Mouse (Mus musculus) right cerebral cortex, adult 2 months (tissue): ENCODE data around the gene Lhx4.

Experiments used
- DNase-seq, 2 experiments: peaks; one replicate each; pipeline ENCODE4 v3.0.0; 2021 to 2022; ENCODE audit warnings: low spot score in 2 of 2

The Lhx4 gene

DNA sequence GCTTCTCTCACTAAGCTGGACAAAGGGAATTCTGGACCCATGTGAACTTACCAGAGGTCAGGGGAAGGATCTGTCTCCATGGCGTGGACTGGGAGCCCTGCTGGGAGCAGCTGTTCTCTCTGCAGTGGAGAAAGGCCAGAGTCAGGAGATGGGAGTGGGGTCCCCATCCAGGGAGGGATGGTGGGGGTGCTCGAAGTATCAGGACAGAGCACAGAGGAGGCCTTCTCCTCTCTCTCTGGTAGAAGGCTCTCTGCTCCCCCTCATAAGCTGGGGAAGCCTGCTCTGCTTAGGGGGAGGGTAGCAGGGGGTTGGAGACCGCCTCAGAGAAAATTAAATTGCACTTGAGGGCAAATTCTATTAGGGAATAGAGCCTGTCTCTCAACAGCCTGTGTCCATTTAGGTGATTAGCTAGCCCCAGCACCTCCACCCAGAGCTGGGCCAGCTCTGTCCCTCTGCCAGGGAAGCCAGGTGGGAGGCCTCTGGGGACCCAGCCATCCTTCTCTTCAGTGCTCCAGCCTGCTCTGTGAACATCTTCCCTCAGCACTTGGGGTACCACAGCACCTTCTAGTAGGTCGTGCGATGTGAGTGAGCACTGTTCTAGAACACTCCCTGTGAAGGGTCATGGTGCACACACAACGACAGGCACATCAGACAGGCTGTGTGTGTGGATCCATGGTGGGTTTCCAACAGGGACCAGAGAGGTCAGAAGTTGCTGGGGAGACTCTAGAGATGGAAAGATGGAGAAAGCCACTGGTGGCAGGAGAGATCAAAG lies at the start of gene Lhx4:
Lhx4 (minus strand) TSS at position 201 of the 772 bp plus-strand sequence.
- DNase-seq: no peak

DNA sequence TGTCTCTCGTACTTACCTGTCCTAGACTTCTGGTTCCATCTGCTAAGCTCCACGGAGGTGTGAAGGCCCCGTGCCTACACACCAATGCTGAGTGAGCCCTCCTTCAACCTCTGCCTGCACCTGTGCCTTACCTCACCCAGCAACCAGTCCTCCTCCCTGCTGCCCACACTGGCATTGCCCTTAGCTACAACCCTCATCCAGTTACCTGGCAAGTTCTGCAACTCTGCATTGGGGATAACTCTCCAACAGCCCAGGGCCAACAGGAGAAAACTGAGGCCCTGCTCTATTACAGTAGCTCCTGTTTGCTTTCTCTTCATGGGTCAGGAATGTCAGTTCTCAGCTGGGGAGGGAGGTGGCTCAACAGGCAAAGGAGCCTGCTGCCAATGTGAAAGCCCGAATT lies 46.5 kb upstream of the Lhx4 start:
- no peak for DNase-seq

DNA sequence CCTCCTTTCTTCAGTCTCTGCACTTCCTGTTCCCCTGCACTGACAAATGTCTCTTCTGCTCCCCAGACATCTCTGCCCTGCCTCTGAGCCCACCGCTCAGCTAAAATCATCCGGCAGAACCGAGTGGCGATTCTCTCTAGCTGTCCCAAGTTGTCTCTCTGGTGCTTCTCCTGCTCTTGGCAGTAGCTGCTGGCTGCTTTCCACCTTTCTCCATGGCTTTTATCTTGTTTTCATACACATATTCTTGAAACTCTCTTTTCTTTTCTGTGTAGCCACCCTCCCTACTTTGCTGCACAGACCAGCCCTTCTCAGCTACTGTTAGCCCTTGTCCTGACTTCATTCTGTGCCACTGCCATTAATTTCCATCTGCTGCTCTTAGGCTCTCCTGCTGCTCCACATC lies 45.9 kb upstream of the Lhx4 start:
- no peak for DNase-seq

DNA sequence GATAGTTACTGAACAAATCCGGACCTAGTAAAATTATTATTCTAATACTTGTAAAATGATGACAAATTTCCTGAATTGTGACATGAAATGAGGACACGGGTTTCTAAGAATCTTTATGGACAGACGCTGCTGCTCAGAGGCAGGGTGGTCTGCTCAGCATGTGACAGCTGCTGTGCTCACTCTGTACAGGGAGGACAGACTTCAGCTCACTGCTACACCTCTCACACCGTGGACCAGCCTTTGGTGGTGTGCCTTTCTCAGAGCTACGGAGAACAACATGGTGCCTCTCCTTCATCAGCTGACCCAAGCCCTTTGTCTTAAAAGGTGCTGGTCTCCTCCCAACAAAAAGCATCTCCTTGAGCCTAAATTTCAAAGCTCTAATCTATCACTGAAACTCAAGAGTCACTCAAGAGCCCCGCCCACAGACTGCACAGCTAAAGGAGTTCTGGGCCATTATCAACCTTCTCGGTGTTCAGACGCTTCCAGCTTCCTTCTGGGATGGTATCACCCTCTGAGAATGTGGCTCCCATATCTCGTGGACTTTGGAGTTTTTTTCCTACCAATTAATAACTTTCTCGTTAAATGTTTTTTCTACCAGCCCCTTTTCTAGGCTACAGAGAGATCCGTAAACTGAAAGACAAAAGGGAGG lies 45.4 kb upstream of the Lhx4 start:
- no peak for DNase-seq

DNA sequence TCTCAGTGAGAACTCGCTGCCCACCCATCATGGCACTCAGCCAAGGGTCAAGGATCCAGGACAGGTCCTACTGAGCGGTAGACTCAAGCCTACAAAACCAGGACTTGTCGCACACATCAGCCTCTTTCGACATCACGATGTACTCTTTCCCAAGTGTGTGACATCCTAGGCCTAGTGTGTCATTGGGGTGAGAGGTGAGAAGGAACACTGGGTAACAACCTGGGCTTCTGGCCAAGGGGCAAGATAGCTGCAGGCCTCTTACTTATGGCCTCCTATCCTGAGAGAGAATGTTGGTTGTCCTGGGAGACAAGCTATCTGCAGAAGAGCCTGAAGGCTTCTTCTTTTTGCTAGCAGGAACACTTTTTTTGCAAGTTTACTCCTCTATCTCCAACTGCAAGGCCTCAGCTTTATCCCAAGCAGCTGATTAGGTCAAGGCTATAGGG lies 44.3 kb upstream of the Lhx4 start:
- no peak for DNase-seq

DNA sequence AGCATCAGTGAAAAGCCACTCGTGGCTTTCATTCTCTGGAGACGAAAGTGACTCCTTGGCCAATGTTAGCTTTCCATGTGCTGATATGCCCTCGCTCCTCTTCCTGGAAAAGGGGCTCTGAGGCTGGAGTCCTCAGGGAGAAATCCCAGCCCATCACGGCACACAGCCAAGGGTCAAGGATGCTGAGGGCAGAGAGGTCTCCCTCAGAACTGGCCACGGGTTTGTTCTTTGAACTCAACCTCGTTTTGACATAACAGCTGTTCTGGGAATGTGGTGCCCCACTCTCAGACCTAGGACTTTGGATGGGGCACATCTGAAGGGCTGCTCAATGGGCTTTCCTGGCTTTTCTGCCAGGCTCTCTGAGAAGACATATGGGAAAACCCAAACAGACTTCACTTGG lies 43.4 kb upstream of the Lhx4 start:
- DNase-seq: no peak

DNA sequence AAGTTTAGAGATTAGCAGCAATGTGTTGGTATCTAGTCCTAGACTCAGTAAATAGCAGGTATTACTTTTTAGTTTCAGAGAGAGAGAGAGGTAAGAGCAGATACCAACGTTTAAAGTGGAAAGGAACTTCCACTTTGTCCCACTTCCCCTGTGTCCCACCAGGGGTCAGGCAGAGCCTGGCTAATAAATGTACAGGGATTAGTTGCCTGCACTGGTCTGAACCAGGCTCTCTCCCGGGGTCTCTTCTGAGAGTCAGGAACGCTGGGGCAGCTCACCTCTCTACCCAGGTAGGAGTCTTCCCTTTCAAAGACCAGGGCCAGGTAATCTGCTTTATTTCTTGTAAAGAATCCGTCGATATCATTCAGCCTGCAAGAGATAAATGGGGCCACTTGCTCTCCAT lies 40.4 kb upstream of the Lhx4 start:
- no peak for DNase-seq

DNA sequence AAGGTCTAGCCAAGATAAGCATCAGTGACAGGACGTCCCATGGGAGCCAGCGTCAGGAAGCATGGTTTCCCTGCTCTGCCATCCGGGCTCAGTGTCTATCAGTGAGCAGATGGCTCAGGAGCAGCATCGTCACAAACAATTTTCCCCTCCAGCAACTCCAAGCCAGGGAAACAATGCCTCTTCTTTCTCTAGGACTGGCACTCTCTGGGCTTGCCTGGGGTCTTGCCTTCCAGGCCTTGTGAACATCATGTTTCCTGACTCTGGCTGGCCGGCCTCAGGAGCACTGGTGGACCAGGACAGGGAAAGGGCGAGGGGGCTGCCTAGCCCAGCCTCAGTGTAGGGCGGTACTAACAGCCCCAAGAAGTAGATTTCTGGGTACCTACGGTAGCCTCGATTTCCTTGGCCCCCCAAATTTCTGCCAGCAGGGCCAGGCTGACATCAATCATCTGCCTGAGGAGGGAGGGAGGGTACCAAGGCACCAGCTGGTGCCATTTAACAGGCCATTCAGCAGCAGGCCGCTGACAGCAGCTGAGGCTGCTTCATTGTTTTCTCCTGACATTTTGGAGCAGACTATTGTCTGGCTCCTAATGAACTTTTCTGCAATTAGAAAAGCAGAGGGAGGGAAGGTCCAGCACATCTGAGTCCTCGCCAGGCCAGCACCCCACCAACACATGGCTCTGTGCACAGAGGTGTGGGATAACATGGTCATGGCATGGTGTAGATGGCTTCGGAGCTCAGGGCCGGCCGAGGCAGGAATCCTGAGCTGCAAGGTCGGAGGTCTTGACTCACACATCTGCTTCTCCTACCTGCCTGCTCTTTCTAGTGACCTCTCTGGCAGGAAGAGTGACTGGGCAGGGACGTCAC lies 38.9 kb upstream of the Lhx4 start:
- no peak for DNase-seq

DNA sequence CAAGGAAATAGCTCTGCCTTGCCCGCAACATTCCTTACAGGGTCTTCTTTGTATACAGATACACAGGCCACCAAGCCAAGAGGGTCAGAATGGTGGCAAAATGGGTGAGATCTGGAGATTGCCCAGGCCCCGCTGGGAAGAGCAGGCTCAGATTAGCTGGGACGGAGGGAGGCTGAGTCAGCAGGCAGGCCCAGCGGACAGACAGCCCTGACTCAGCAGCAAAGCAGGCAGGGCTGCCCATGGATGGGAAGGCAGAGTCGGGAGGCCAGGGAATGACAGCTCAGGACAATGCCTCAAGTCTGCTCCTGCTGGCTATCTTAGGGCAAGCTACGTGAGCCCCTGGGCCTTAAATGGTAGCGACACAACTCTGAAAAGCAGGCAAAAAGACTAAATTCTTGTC lies 34.4 kb upstream of the Lhx4 start:
- DNase-seq: no peak

DNA sequence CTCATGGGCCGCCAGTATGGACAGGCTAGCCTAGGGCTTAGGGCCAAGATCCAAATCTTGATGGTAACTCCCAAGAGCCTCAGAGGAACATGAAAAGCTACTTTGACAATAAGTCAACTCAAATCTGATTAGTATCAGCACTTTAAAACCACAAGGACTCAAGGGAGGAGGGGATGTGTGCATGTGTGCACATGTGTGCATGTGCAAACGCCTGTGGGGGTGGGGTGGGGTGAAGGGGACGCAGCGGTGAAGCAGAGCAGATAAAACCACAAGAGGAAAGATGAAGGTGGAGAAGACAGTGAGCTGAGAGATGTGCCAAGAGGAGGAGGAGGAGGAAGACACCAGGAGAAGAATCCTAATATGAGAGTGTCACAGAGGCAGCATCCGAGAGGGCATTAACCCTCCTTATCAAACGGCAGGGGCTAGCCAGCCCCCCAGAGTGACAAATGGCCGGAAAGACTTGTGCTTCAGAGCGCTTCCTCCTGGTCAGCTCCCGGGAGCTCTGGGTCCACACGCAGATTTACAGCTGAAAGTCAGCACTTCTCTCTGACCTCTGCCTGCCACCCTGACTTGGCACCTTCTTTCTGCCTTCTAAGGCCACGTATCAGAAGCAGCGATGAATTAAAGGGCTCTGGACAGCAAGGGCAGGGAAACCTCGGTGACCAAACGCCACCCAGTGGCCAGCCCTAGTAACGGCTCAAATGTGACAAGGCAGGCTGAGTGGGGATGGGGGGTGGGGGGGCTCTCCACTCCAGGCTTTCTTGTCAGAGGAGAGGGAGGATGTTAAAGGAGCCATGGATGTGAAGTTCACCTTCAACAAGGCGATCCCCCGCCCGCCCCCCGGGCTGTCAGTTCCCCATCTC lies 33.1 kb upstream of the Lhx4 start:
- DNase-seq: peak; percentile 51 to 64

DNA sequence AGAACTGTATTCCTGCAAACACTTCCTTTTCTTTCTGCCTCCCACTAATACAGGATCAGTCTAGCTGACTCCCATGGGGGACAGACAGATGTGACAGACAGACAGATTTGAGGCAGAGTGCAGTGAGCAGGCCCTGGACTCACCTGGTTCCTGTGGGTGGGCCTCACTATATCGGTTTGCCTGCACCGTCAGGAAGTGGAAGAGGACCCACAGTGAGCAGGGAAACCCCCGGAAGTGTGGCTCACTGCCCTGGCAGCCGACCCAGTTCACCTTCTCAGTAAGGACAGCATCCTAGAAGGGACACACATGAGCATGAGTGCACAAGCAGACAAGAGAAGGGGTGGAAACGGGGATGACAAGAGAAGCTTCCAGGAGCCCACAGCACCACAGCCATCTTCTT lies 30.9 kb upstream of the Lhx4 start:
- no peak for DNase-seq

DNA sequence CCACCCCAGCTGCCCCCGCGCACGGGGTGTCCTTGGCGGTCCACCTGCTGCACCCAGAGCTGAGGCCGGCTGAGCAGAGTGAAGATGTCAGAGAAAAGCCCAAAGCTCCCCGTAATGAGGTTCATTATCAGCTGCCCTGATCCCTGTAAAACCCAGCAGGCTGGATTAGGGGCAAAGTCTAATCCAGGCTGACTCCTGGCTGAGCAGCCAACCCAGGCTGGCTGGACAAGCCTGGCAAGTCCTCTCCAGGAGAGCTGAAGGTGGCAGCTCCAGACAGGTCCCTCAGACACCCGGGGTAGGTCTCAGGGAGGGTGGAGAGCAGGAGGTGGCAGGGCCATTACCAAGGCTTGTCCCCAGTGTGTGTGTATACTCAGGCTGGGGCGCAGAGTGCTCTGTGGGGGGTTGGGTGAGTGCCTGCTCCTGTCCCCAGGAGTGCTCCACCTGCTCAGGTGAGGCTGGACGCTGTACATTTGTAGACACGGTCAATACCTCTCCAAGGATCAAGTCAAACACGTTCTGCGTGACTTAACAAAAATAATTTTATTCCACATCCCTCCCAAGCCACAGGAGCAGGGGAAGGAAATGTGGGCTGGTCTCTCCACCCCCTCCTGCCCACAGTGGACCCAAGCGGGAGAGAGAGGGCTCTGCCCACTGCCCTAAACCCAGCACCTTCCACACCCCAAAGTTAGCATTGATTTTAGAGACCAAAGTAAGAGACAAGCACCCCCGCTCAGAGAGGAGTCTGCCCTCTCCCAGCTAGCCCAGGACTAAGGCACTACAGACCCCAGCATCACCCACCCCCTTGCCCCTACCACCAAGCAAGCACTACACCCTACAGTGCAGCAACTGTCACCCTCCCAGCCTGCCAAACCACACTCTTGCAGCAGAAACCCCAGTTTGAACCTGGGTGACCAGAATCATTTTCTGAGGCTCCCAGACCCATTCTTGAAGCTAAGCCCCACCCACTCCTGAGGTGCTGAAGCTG lies 26.4 kb upstream of the Lhx4 start:
- DNase-seq: no peak

DNA sequence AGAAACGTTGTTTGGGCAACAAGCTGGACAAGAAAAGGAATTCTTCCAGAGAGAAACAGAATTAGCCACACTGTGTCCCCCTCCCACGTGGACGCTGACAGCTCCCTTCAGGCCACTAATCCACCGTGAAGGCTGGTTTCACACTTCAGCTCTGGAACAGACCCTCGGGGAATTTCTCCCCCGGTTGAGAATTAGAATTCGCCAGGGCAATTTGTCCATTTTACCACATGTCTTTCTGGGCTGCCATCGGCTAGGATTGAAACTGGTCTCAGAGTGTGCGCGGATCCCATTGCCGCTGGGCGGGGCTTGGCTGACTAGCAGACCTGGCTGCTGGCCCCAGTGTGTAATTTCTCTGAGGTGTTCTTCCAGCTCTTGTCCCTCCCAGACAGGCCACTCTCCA lies 7.7 kb upstream of the Lhx4 start:
- no peak for DNase-seq

DNA sequence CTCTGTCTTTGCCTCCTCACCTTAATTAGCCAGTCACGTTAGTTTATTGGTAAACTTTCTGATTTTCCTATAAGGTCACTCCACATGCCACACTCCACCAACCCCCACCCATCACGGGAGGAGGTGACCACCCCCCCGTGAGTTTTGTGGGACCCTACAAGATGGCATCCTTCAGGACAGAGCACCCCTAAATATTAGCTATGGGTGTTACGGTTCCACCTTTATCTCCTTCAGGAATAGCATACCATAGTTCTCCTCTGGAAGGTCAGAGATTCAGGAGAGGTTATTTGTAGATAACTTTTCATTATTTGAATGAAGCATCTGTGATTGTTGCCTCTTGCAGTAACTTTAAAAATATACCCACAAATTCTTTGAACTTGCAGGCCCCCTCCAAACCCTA lies 7.2 kb upstream of the Lhx4 start:
- no peak for DNase-seq

DNA sequence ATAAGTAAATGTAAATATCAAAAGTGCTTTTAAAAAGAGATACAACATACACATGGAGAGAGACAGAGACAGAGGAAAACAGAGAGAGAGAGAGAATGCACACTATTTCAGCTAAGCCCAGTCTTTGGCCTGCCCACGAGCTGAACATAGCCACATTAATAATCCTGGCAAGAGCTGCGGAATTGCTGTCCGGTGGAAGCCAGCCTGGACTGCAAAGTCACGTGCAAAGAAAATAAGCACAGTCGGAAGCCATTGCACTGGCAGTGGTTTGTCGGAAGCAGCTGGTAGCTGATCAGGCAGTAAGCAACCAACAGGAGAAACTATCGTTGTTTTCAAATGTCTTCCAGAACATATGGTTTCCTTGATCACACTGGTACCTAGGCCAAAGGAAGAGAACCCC lies 6.1 kb upstream of the Lhx4 start:
- no peak for DNase-seq

DNA sequence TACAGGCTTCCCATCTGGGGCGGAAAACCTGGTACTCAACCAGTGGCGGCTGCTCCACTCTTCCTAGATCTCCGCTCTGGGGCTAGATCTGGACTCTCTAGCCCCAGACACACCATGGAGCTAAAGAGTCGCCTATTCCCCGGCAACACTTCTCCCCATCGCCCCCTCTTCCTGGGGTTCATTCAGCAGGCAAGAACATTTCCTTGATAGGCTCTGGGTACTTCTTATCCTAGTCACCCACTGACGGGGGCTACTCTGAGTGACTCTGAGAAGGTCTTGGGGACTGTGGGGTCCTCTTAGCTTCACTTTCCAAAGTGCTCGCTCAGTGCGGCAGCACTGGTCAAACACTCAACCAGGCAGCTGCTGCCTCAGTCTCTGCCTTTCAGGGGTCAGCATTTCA lies 1.9 kb upstream of the Lhx4 start:
- no peak for DNase-seq

DNA sequence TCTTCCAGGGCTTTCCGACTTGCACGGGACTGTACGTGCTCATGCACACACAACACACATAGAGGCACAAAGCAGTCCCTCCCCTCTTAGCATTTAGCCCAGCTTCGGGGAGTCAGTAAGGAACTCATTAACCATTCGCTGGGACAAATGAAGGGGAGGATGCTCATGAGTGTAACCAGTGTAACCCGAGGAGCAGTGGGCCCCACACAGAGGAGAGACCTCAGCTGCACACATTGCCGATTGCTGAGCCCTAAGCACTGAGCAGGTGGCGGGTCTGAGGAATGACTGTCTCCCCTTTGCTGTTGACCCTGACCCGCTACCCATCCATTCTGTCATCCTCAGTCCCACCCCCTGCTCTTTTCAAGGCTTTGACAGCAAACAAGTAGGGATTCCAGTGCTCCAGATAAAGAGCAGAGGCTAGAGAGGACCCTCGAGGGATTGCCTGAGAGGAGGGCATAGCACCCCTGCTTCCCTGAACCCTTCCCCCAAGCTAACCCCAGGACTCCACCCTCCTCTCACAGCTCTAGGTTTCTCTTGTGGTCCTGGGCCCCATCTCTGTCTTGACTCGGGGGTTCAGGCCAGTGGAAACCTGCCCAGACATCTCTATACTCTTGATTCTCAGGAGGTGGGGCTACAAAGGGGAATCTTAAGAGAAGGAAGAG lies 836 bp downstream of the Lhx4 start:
- no peak for DNase-seq

DNA sequence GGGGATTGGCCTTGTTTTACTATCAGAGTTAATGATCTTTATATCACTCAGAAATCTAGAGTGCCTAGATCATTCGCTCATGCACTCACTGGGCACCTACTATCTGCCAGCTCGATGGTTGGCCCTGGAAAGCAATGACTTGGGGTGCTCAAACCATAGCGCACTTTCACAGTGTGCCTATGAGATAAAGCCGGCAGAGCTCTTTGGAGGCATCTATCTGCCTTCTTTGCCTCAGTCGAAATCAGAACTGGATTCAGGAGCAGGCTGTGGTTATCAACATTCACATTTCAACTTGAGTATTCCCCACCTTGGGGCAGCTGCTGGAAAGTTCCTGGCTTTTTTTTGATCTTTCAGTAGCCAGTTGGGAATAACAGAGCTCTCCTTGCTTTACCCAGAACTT lies 3.6 kb downstream of the Lhx4 start:
- no peak for DNase-seq

DNA sequence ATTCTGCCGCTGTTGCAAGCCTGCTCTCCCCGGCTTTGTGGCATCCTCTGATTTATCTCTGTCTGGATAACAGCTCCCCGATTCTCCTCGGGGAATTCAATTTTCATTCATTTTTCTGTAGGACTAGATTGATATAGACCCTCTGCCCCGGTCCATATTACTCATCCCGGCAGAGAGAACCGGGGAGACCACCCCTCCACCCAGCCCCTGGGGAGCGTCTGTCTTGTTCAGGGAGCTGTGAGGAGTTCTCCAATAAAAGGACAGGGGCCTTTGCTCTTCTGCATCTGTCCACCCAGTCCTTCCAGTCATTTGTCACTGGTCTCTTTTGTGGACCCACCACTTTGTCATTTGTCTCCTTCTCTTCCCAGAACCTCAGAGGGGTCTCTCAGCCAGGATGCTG lies 4.5 kb downstream of the Lhx4 start:
- DNase-seq: no peak
